8 mouse cellular contexts compared by ENCODE assay signal in the genomic region with DNA sequence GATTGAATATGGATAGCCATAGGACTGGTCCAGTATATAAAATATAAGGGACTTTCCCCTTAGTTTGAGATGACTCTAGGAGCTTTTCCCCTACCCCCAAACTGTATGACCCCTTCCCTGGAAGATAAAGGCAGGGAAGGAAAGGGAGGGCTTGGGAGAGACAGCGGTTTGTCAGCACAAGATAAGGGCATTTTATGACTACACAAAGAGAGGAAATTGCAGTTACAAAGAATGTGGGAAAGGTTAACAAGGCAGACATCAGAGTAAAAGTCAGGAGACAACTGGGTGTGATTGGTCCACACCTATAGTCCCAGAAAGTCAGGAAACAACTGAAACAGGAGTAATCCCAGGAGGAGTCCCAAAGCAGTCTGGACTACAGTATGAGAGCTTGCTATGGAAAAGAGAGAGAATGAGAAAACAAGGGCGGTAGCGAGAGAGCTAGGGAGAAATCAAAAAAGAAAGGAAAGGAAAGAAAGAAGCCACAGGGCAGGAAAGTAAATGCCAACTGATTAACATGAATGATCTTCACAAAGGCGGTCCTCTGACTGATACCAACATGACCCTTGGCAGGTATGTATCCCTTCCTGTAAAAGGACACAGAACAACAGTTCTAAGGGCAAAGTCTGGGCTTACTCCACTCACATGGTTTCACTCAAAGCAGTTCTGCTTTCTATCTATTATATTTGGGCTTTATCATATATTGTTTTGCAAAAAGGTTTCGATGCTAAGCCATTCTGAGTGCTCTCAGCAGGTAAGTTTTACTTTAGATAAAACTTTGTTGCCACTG. TPM values are rescaled to one million over a fixed set of nuclear protein-coding genes. Genes with fewer than 3 reads are reported as not detected.
DNase-seq lines count a peak whose midpoint lies in the region; ATAC-seq and TF ChIP-seq lines count a peak whose summit lies in the region.

Gene Xiap, plus strand, starts transcription at position 398 of the 787 bp plus-strand sequence.

- no peak for TF ChIP-seq CTCF in cerebellum, adult 2 months (IDR thresholded peaks at IDR 0.05; ENCODE audit: borderline replicate concordance, insufficient read depth, low read depth, low read length)

- no peaks in the 10 kb centered on the region for H3K4me1 ChIP-seq in cerebellum, adult 2 months (ENCODE audit: control insufficient read depth, insufficient read depth, low read length)
- H3K4me1 ChIP-seq in liver, embryonic 16.5 days (ENCODE audit: control insufficient read depth, low read depth, low read length) = no peaks in the 10 kb centered on the region; the same call in 1 of the 2 replicates

- H3K36me3 ChIP-seq in liver, embryonic 16.5 days (ENCODE audit: control insufficient read depth, insufficient read depth) = no peaks in the 10 kb centered on the region

- H3K27me3 ChIP-seq in cerebellum, adult 2 months (ENCODE audit: control insufficient read depth, insufficient read depth, low read length) = no peaks in the 10 kb centered on the region
- no peaks in the 10 kb centered on the region for H3K27me3 ChIP-seq in liver, embryonic 16.5 days (ENCODE audit: control insufficient read depth, insufficient read depth, low read depth, low read length)

- H3K9ac ChIP-seq in liver, embryonic 16.5 days (ENCODE audit: low read depth, low read length) = no peak within 1 kb of the TSS

- H3K9me3 ChIP-seq in liver, embryonic 16.5 days (replicated peaks; ENCODE audit: control insufficient read depth, low read length) = no peaks in the 10 kb centered on the region

- H3K4me2 ChIP-seq in liver, embryonic 16.5 days (ENCODE audit: low read depth, low read length) = no peak within 1 kb of the TSS

- ATAC-seq in liver, embryonic 16.5 days (ENCODE audit: low read depth) = no peak; the same call in 1 of the 2 replicates

- H3K4me3 ChIP-seq in cerebellum, adult 2 months (replicated peaks; ENCODE audit: insufficient read depth, low read depth, low read length) = no peak within 1 kb of the TSS
- no peak within 1 kb of the TSS for H3K4me3 ChIP-seq in liver, embryonic 16.5 days (ENCODE audit: low read depth, low read length)

- no peak within 1 kb of the TSS for H3K27ac ChIP-seq in cerebellum, adult 2 months (ENCODE audit: insufficient read depth, low read length)
- H3K27ac ChIP-seq in liver, embryonic 16.5 days (ENCODE audit: low read length) = peak within 1 kb of the TSS; percentile 30; the same call in 1 of the 2 replicates

- TF ChIP-seq POLR2A in cerebellum, adult 2 months (IDR thresholded peaks at IDR 0.05; ENCODE audit: borderline replicate concordance, insufficient read depth, low read length) = no peak

- WGBS in cerebellum, adult 2 months = 90% methylated on average over 5 of the region's 5 CpGs
- 45% methylated on average over 5 of the region's 5 CpGs for WGBS in liver, embryonic 16.5 days (ENCODE audit: insufficient replicate concordance)

- intact Hi-C loops in heart, postnatal 36 days (cut with DNase I) = no loop called here

- no peak for DNase-seq in cerebellum, adult 2 months
- DNase-seq in cerebellum, adult 18-20 months = no peak
- DNase-seq in urinary bladder, adult 2 months (ENCODE audit: low spot score) = no peak
- no peak for DNase-seq in urinary bladder, postnatal 10 days (ENCODE audit: low spot score)
- no peak for DNase-seq in heart, postnatal 36 days
- DNase-seq in right cerebral cortex, postnatal 10 days (ENCODE audit: low spot score in 2 of 2) = no peak
- DNase-seq in testis, postnatal 14 days (ENCODE audit: low spot score) = no peak

RNA-seq across cellular contexts. Expression of gene Xiap, which starts in this region (rescaled TPM):
- 46.3 and 48.0 TPM in 2 replicates for polyA plus RNA-seq in cerebellum, adult 2 months (2012; rRNA removed)
- 32.2 and 32.3 TPM in 2 replicates for polyA plus RNA-seq in urinary bladder, adult 2 months (2012; rRNA removed)
- 10 to 100 TPM; 32.7 to 33.1 TPM for total RNA-seq in heart, postnatal 36 days (2021)
- polyA plus RNA-seq in liver, embryonic 16.5 days (2015; fragmentation: Nextera tagmentation; extraction: Ambion mirVana) = 6.8 and 6.9 TPM in 2 replicates
